Mouse (Mus musculus): ENCODE results near the gene B4galnt4. TPM values are rescaled to one million over a fixed set of nuclear protein-coding genes. Genes with fewer than 3 reads are reported as not detected.
"Not testable (repeated sequence)": the region's sequence is repeated elsewhere in the genome, so short reads cannot be mapped to it uniquely, and the experiment has no call there.

B4galnt4 gene
- polyA plus RNA-seq, 1 experiment from 2014 or later = 12.7 TPM

GRCm38 (mm10) chr7:141032458-141033167 is 28.3 kb upstream of the B4galnt4 start:
- no peaks in the 10 kb centered on the region for H3K27me3 ChIP-seq (ENCODE audit: insufficient read depth, poor library complexity, severe bottlenecking)
- DNase-seq (ENCODE audit: low spot score) = no peak
- H3K27ac ChIP-seq = no peak overlapping the region
- H3K4me3 ChIP-seq = no peak overlapping the region
- no peaks in the 10 kb centered on the region for H3K4me1 ChIP-seq
- H3K9me3 ChIP-seq = no peaks in the 10 kb centered on the region
- H3K36me3 ChIP-seq = no peaks in the 10 kb centered on the region
- 63% methylated on average over 9 of the region's 9 CpGs for WGBS

- 83% methylated on average over 1 of the region's 2 CpGs for WGBS
- not testable (repeated sequence) for H3K4me1 ChIP-seq, H3K4me3 ChIP-seq
These were observed 24.3 kb upstream of the B4galnt4 start for GRCm38 (mm10) chr7:141036624-141037023.

GRCm38 (mm10) chr7:141038090-141039032 is 22.5 kb upstream of the B4galnt4 start:
- WGBS = 67% methylated on average over 20 of the region's 21 CpGs

More at GRCm38 (mm10) chr7:141036624-141037023, 24.3 kb upstream of the B4galnt4 start:
- not testable (repeated sequence) for DNase-seq (ENCODE audit: low spot score); H3K27ac ChIP-seq; H3K27me3 ChIP-seq (ENCODE audit: insufficient read depth, poor library complexity, severe bottlenecking); H3K36me3 ChIP-seq; H3K9me3 ChIP-seq

GRCm38 (mm10) chr7:141039386-141040107 is 21.4 kb upstream of the B4galnt4 start:
- Histone ChIP-seq H3K27me3 (ENCODE audit: insufficient read depth, poor library complexity, severe bottlenecking) (0 out of 2 replicates have a peak, but pooled peaks cover 6% of the 10 kb centered on the region), H3K36me3 (no peaks in the 10 kb centered on the region), H3K4me3 (no peak overlapping the region), H3K9me3 (no peaks in the 10 kb centered on the region), H3K4me1 (0 out of 2 replicates have a peak, but pooled peaks cover 4% of the 10 kb centered on the region), H3K27ac (no peak overlapping the region)
- no peak for DNase-seq (ENCODE audit: low spot score)
- WGBS = 90% methylated on average over 4 of the region's 4 CpGs

More at GRCm38 (mm10) chr7:141038090-141039032, 22.5 kb upstream of the B4galnt4 start:
- DNase-seq (ENCODE audit: low spot score) = no peak
- Histone ChIP-seq H3K36me3 (no peaks in the 10 kb centered on the region), H3K9me3 (no peaks in the 10 kb centered on the region), H3K4me3 (no peak overlapping the region), H3K4me1 (0 out of 2 replicates have a peak, but pooled peaks cover 4% of the 10 kb centered on the region), H3K27ac (no peak overlapping the region), H3K27me3 (ENCODE audit: insufficient read depth, poor library complexity, severe bottlenecking) (0 out of 2 replicates have a peak, but pooled peaks cover 4% of the 10 kb centered on the region)

GRCm38 (mm10) chr7:141040867-141041606 is 19.9 kb upstream of the B4galnt4 start:
- no peaks in the 10 kb centered on the region for H3K9me3 ChIP-seq
- DNase-seq (ENCODE audit: low spot score) = no peak
- H3K27me3 ChIP-seq (ENCODE audit: insufficient read depth, poor library complexity, severe bottlenecking) = 0 out of 2 replicates have a peak, but pooled peaks cover 6% of the 10 kb centered on the region
- H3K27ac ChIP-seq = peak overlapping the region; percentile 12; the same call in 1 of the 2 replicates
- peak overlapping the region; percentile 8; the same call in 1 of the 2 replicates for H3K4me3 ChIP-seq
- no peaks in the 10 kb centered on the region for H3K36me3 ChIP-seq
- 43% methylated on average over 6 of the region's 9 CpGs for WGBS
- 0 out of 2 replicates have a peak, but pooled peaks cover 4% of the 10 kb centered on the region for H3K4me1 ChIP-seq

GRCm38 (mm10) chr7:141041661-141042060 is 19.2 kb upstream of the B4galnt4 start:
- peak overlapping the region; percentile 7; the same call in 1 of the 2 replicates for H3K27ac ChIP-seq
- 37% methylated on average over 5 of the region's 5 CpGs for WGBS
- peak; percentile 82 for DNase-seq (ENCODE audit: low spot score)
- no peak overlapping the region for H3K4me3 ChIP-seq
- H3K36me3 ChIP-seq = no peaks in the 10 kb centered on the region
- peaks cover 8% of the 10 kb centered on the region for H3K27me3 ChIP-seq (ENCODE audit: insufficient read depth, poor library complexity, severe bottlenecking)
- no peaks in the 10 kb centered on the region for H3K9me3 ChIP-seq
- H3K4me1 ChIP-seq = 0 out of 2 replicates have a peak, but pooled peaks cover 4% of the 10 kb centered on the region

- Histone ChIP-seq H3K27me3 (ENCODE audit: insufficient read depth, poor library complexity, severe bottlenecking) (peaks cover 14% of the 10 kb centered on the region), H3K27ac (no peak overlapping the region), H3K36me3 (no peaks in the 10 kb centered on the region), H3K4me1 (peaks cover 11% of the 10 kb centered on the region), H3K4me3 (no peak overlapping the region), H3K9me3 (no peaks in the 10 kb centered on the region)
- 35% methylated on average over 4 of the region's 4 CpGs for WGBS
- no peak for DNase-seq (ENCODE audit: low spot score)
These were observed 18.4 kb upstream of the B4galnt4 start for GRCm38 (mm10) chr7:141042539-141042938.

GRCm38 (mm10) chr7:141046931-141047580 is 13.8 kb upstream of the B4galnt4 start:
- no peak for DNase-seq (ENCODE audit: low spot score)
- Histone ChIP-seq H3K36me3 (no peaks in the 10 kb centered on the region), H3K4me3 (peak overlapping the region; percentile 51), H3K27me3 (ENCODE audit: insufficient read depth, poor library complexity, severe bottlenecking) (peaks cover 16% of the 10 kb centered on the region), H3K27ac (peak overlapping the region; percentile 70; the same call in 1 of the 2 replicates), H3K9me3 (no peaks in the 10 kb centered on the region), H3K4me1 (peaks cover 18% of the 10 kb centered on the region)
- 53% methylated on average over 6 of the region's 6 CpGs for WGBS

- H3K9me3 ChIP-seq = no peaks in the 10 kb centered on the region
- DNase-seq (ENCODE audit: low spot score) = no peak
- peak overlapping the region; percentile 51 for H3K4me3 ChIP-seq
- H3K4me1 ChIP-seq = peaks cover 18% of the 10 kb centered on the region
- no peaks in the 10 kb centered on the region for H3K36me3 ChIP-seq
- H3K27me3 ChIP-seq (ENCODE audit: insufficient read depth, poor library complexity, severe bottlenecking) = peaks cover 21% of the 10 kb centered on the region
- H3K27ac ChIP-seq = peak overlapping the region; percentile 70
- WGBS = 6% methylated on average over 15 of the region's 19 CpGs
These were observed 13.2 kb upstream of the B4galnt4 start for GRCm38 (mm10) chr7:141047581-141048225.

- peak overlapping the region; percentile 51 for H3K4me3 ChIP-seq
- DNase-seq (ENCODE audit: low spot score) = peak; percentile 95
- peaks cover 15% of the 10 kb centered on the region for H3K27me3 ChIP-seq (ENCODE audit: insufficient read depth, poor library complexity, severe bottlenecking)
- peak overlapping the region; percentile 70 for H3K27ac ChIP-seq
- peaks cover 18% of the 10 kb centered on the region for H3K4me1 ChIP-seq
- WGBS = 10% methylated on average over 21 of the region's 21 CpGs
- no peaks in the 10 kb centered on the region for H3K36me3 ChIP-seq
- H3K9me3 ChIP-seq = no peaks in the 10 kb centered on the region
These were observed 12.4 kb upstream of the B4galnt4 start for GRCm38 (mm10) chr7:141048226-141049218.

Measured in heart, embryonic 10.5 days (tissue).